Mouse (Mus musculus): ENCODE measurements around the gene 4632433K11Rik.

DNA sequence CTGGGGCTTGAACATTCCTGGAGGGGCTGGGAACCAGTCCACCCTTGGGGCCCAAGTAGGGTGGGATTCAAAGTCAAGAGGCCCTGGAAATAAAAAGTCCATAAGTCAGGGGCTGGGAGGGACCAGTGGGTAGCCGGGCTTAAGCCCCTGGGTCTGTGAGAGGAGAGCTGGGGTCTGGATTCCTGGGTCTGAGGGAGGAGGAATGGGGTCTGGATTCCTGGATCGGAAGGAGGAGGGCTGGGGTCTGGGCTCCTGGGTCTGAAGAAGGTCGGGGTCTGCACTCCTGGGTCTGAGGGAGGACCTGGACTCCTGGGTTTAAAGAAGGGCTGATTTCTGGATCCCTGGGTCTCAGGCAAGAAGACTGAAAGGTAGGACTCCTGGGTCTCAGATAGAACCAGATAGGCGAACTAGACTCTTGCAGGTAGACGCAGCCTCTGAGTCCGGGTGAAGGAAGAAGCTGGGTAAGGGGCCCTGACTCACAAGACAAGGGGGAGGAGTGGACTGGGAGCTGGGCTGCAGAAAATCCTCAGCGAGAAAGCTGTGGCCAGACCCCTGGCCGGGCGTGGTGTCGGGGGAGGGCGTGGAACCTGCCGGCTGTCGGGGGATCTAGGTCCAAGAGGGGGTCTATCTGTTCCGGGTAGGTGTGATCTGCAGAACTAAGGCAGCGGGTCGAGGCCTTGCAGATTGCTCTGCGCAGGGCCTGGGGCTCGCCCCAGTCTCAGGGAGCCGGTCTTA, 38.5 kb upstream of the 4632433K11Rik start:
- TF ChIP-seq POLR2A (IDR thresholded peaks at IDR 0.05; ENCODE audit: borderline replicate concordance, control insufficient read depth, low read depth, low read length): no peak
- TF ChIP-seq CTCF (IDR thresholded peaks at IDR 0.05; ENCODE audit: control insufficient read depth, insufficient read depth, low read length): no peak

Data from bone marrow, adult 2 months (tissue).